Mouse (Mus musculus): ENCODE data around the gene Olfr692.
A peak's percentile ranks its signal among the peaks of the same experiment; 100 is the strongest.

Gene Olfr692

DNA sequence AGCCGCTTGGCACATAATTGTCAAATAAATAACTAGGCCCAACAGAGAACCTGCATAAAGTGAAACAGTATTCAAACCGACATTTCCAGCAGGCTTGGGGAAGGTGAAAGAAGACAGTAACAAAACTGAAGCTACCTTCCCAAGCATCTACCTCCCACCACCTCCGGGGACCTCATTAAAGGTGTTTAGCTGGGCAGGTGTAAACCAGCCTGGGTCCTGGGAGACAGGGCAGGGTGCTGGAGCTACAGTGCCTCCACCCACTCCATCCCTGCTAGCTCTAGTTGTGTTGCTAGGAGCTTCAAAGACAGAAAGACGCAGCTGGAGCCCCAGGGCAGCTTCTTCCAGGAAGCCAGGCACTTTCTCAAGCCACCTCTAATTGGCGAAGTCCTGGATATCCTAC is 36.2 kb downstream of the Olfr692 start, which contains the start of gene Cnga4:
Gene Cnga4 (plus strand): TSS at position 301 of the 400 bp plus-strand sequence.
- DNase-seq (ENCODE audit: low spot score), result no peak

DNA sequence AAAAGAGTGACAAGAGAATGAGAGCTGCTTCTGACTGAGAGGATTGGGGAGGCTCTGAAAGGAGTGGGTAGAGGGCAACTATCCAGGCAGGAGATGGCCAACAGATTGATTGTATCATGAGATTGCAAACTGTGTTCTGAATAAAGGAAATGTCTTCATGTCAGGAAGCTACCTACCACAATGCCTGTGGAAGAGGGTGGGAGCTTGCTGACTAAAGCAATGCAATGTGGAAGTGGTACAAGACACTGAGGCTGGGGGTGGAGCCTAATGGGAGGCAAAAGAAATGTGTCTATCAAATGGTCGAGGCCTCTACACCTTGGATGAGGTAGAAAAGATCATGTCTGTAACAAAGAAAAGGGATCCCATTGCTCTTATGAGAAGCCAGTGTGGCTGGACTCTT is 38.3 kb downstream of the Olfr692 start:
- DNase-seq (ENCODE audit: low spot score), result no peak

DNA sequence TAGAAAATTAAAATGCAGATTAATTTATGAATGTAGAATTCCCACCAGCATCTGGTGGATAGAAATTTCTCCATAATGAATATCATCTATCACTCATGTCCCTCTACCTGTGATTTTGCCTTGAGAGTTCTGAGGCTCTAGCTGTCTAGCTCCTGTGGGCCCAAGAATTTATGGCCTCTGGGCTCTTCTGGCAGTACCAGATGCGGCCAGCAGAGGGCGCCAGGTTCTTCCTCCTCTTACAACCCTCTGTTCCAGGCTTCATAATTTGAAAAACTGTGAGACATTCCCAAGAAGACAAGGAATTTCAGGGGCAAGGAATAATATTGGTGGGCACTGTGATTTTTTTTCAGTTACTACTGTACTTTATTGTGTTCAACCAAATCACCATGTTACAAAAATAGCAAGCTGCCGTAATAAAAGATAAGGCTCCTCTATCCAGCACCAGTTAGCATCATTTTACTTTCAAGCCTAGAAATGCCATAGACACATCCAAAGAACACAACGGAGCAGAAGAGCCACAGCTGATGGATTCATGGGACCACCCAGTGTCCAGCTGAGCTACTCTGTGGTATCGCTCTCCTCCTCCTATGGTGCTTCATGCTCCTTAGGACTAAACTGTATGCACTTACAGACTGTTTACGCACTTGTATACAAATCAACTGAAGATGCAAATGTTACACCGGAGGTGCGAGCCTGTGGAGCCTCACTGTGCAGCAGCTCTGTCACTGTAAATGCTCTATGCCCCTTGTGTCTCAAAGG is 44.0 kb downstream of the Olfr692 start:
- DNase-seq (ENCODE audit: low spot score), result peak; percentile 76

DNA sequence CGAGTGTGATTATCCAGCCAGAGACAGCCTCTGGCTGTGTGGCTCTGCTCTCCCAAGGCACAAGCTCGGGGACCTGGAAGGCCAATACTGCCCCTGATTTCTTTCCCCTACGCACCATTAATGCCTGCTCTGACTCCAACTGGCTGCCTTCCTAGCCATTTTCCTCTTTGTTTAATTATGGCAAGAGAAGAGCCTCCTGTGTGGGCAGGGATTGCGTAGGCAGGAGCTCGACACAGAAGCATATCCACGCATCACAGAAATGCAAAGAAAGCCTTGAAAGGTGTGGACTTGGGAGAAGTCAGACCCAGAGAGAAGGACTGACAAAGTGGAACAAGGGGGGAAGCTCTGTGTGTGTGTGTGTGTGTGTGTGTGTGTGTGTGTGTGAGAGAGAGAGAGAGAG is 46.4 kb downstream of the Olfr692 start:
- DNase-seq (ENCODE audit: low spot score), result no peak

DNA sequence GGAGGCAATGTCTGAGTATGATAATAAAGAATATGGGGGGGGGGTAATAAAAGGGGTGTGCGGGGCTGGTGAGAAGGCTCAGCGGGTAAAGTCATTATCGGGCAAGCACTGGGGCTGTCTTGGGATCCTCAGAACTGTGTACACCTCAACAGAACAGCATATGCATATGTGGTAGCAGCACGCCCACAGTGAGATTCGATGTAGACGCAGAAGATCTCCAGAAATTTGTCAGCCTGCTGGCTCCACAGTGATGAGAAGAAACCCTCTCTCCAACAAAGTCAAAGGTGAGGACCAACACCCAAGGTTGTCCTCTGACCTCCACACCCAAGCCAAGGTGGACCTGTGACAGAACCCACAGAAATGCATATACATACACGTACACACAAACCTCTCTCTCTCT is 48.5 kb downstream of the Olfr692 start:
- no peak for DNase-seq (ENCODE audit: low spot score)

DNA sequence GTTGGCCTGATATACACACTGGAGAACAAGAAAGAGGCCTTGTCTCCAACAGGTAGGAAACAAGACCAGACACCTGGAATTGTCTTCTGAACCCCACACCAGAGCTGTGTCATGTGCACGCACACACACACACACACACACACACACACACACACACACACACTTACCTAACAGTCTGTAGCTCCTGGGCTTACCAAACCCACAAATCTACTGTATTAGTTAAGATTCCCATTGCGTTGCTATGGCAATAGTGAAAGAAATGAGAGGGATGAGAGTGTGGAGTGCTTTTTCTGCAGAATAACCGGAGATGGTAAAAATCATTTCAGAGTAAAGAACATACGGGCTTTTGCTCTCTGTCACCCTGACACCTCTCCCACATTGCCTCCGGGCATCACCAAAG is 50.1 kb downstream of the Olfr692 start:
- no peak for DNase-seq (ENCODE audit: low spot score)
